Mouse (Mus musculus) neutrophil, adult 83 days (primary cell): ENCODE results near the gene Hmgb1. TPM values are rescaled to one million over a fixed set of nuclear protein-coding genes. Genes with fewer than 3 reads are reported as not detected.

Experiments
- total RNA-seq, 2 experiments: library from RNA; stranded (reverse); gene quantifications; one replicate each; pipeline ENCODE4 v1.2.4; 2023

Hmgb1 gene
- total RNA-seq: 100 to 1,000 TPM; 277 to 291 TPM

DNA sequence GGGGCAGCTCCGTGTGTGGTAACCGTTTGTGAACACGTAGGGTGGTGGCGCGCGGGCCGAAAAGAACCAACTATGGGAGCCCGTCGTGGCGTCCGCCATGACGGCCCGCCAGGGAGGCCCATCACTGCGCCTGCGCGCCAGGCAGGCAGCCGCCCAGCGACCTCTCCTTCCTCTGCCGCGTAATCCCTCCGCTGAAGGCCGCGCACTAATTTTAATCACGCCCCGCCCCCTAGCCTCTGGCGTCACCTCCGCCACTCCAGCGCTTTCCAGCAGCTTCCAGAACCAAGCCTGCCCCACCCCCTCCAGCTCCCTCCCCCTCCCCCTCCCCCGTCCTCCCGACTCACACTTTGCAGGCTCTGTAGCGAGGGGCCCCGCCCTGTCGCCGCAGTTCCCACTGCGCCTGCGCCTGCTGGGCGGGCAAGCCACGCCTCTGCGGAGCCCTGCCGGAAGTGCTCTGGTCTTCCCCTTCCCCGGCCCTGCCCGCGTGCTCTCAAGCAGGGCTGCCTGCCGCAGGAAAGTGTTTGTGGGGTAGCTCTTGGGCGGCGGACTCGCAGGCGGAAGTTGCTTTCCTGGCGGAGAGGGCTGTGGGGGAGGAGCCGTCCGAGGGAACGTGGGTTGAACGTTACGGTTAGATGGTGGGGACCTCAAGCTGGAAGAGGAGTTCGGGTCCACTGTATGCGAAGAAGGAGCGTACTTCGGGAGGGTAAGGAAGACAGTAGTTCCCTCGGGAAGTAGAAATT is at the start of gene Hmgb1, which contains the start of gene Uspl1:
TSS of gene Hmgb1 (minus strand) at position 386 of the 740 bp plus-strand sequence.
TSS of gene Uspl1 (plus strand) at position 247 of the 740 bp plus-strand sequence.

Other genes starting within 250 kb of the Hmgb1 start
- gene Gm42791, start 189.3 kb downstream of the Hmgb1 start, total RNA-seq: 1 to 10 TPM; 1.6 to 2.9 TPM
- gene Uspl1, start 139 bp downstream of the Hmgb1 start, total RNA-seq: 10 to 100 TPM; 20.7 to 21.6 TPM
- 1,000 to 10,000 TPM; 1,369 to 1,492 TPM for gene Alox5ap, start 80.3 kb upstream of the Hmgb1 start, total RNA-seq
- gene Medag, start 227.3 kb upstream of the Hmgb1 start, total RNA-seq: not detected